Mouse (Mus musculus): ENCODE measurements around the gene Cyb5d1. TPM values are rescaled to one million over a fixed set of nuclear protein-coding genes. Genes with fewer than 3 reads are reported as not detected.
"Not testable (repeated sequence)": the region's sequence is repeated elsewhere in the genome, so short reads cannot be mapped to it uniquely, and the experiment has no call there.

Cyb5d1 gene
- 43.7 and 44.4 TPM in 2 replicates for polyA plus RNA-seq (2014; fragmentation: Nextera tagmentation; extraction: Ambion mirVana)

DNA sequence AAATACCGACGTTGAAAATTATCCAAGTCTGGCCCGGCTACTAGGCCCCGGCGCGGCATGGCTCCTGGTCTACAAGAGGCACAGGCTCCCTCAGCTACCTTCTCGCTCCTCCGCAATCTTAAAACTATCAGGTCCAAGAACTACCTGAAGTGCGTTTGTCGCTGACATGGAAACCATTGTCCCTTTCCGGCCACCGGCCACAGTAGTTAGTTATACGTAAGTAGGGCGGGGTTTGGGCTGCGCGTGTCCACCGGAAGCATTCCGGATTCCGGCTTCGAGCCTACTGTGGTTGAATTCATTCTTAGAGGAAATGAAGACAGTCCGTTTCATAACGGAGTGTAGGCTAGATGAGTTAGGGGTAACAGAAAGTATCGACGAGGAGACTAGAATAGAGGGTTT is at the start of gene Cyb5d1, which contains the start of gene Naa38:
TSS of gene Cyb5d1 (minus strand) at position 397 of the 399 bp plus-strand sequence.
TSS of gene Naa38 (plus strand) at position 253 of the 399 bp plus-strand sequence.
- H3K27ac ChIP-seq (ENCODE audit: low read depth, low read length), result peak within 1 kb of the TSS; percentile 91
- WGBS, result under 1% methylated on average over 23 of the region's 24 CpGs

DNA sequence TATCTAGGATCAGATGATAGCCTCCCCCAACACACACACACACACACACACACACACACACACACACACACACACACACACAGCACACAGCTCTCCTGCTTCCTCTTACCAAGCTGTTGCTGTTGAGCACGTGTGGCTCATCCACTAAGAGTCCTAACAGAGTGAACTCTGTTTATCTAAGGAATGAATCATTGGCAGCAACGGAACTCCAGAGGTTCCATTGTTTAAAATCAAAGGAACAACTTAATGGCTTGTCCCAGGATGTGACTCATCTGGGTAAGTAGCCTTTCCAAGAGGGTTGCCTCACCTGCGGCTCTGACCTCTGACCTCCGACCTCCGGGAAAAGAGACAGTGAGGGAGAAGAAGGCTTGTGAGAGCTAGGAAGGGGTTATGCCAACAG is 47.9 kb upstream of the Cyb5d1 start:
- WGBS, result 52% methylated on average over 5 of the region's 5 CpGs
- ATAC-seq (replicated peaks; ENCODE audit: low FRiP score) (no peak), DNase-seq (ENCODE audit: low spot score) (no peak)
- Histone ChIP-seq H3K9ac (ENCODE audit: low read length) (no peak overlapping the region), H3K4me3 (ENCODE audit: low read depth, low read length) (no peak overlapping the region), H3K27ac (ENCODE audit: low read depth, low read length) (no peak overlapping the region), H3K36me3 (ENCODE audit: control insufficient read depth, insufficient read depth, low read length) (no peaks in the 10 kb centered on the region), H3K4me1 (replicated peaks; ENCODE audit: control insufficient read depth, insufficient read depth, low read length) (no peaks in the 10 kb centered on the region), H3K27me3 (ENCODE audit: control insufficient read depth, insufficient read depth, low read length) (no peaks in the 10 kb centered on the region), H3K9me3 (ENCODE audit: control insufficient read depth, low read length) (no peaks in the 10 kb centered on the region), H3K4me2 (ENCODE audit: low read depth, low read length, severe bottlenecking) (no peak overlapping the region)

More for the DNA sequence above, at the start of gene Cyb5d1, which contains the start of gene Naa38:
- ATAC-seq (replicated peaks; ENCODE audit: low FRiP score) (peak; percentile 70), DNase-seq (ENCODE audit: low spot score) (peak; percentile 89)
- H3K9me3 ChIP-seq (ENCODE audit: control insufficient read depth, low read length); H3K36me3 ChIP-seq (ENCODE audit: control insufficient read depth, insufficient read depth, low read length); H3K27me3 ChIP-seq (ENCODE audit: control insufficient read depth, insufficient read depth, low read length): not testable (repeated sequence)
- peaks cover 31% of the 10 kb centered on the region for H3K4me1 ChIP-seq (replicated peaks; ENCODE audit: control insufficient read depth, insufficient read depth, low read length)
- peak within 1 kb of the TSS; percentile 77 for H3K4me2 ChIP-seq (ENCODE audit: low read depth, low read length, severe bottlenecking)
- peak within 1 kb of the TSS; percentile 67 for H3K4me3 ChIP-seq (ENCODE audit: low read depth, low read length)
- peak within 1 kb of the TSS; percentile 92 for H3K9ac ChIP-seq (ENCODE audit: low read length)

GRCm38 (mm10) chr11:69437291-69437690 is 41.9 kb upstream of the Cyb5d1 start:
- no peak for ATAC-seq (replicated peaks; ENCODE audit: low FRiP score)
- Histone ChIP-seq H3K4me3 (ENCODE audit: low read depth, low read length) (no peak overlapping the region), H3K4me2 (ENCODE audit: low read depth, low read length, severe bottlenecking) (no peak overlapping the region), H3K27ac (ENCODE audit: low read depth, low read length) (no peak overlapping the region), H3K27me3 (ENCODE audit: control insufficient read depth, insufficient read depth, low read length) (no peaks in the 10 kb centered on the region), H3K36me3 (ENCODE audit: control insufficient read depth, insufficient read depth, low read length) (no peaks in the 10 kb centered on the region), H3K9ac (ENCODE audit: low read length) (no peak overlapping the region), H3K9me3 (ENCODE audit: control insufficient read depth, low read length) (no peaks in the 10 kb centered on the region), H3K4me1 (replicated peaks; ENCODE audit: control insufficient read depth, insufficient read depth, low read length) (no peaks in the 10 kb centered on the region)
- no peak for DNase-seq (ENCODE audit: low spot score)
- 64% methylated on average over 3 of the region's 3 CpGs for WGBS

DNA sequence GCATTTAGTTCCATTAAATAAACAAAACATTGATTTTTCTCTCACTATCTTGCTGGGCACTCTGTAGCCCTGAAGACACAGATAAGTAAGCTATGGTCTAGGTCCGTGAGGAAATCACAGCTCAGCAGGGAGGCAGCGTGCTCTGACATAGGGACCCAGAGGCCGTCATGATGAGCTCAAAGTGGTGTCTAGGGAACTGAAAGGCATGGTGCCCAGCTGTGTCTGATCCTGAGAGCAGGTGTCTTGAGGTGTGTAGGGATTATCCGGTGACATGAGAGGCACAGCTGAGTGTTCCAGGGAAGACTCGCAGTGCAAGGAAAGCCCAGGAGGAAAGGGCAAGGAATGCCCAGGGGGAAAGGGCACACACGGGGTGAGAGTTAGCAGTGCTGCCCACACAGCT is 37.8 kb upstream of the Cyb5d1 start:
- 72% methylated on average over 6 of the region's 6 CpGs for WGBS
- Histone ChIP-seq H3K27ac (ENCODE audit: low read depth, low read length) (no peak overlapping the region), H3K9me3 (ENCODE audit: control insufficient read depth, low read length) (no peaks in the 10 kb centered on the region), H3K4me2 (ENCODE audit: low read depth, low read length, severe bottlenecking) (no peak overlapping the region), H3K36me3 (ENCODE audit: control insufficient read depth, insufficient read depth, low read length) (no peaks in the 10 kb centered on the region), H3K4me3 (ENCODE audit: low read depth, low read length) (no peak overlapping the region), H3K4me1 (replicated peaks; ENCODE audit: control insufficient read depth, insufficient read depth, low read length) (no peaks in the 10 kb centered on the region), H3K9ac (ENCODE audit: low read length) (no peak overlapping the region), H3K27me3 (ENCODE audit: control insufficient read depth, insufficient read depth, low read length) (no peaks in the 10 kb centered on the region)
- ATAC-seq (replicated peaks; ENCODE audit: low FRiP score) (no peak), DNase-seq (ENCODE audit: low spot score) (no peak)

- Histone ChIP-seq H3K27me3 (ENCODE audit: control insufficient read depth, insufficient read depth, low read length) (no peaks in the 10 kb centered on the region), H3K9me3 (ENCODE audit: control insufficient read depth, low read length) (no peaks in the 10 kb centered on the region), H3K36me3 (ENCODE audit: control insufficient read depth, insufficient read depth, low read length) (no peaks in the 10 kb centered on the region), H3K27ac (ENCODE audit: low read depth, low read length) (no peak overlapping the region), H3K9ac (ENCODE audit: low read length) (no peak overlapping the region), H3K4me3 (ENCODE audit: low read depth, low read length) (no peak overlapping the region), H3K4me2 (ENCODE audit: low read depth, low read length, severe bottlenecking) (no peak overlapping the region), H3K4me1 (replicated peaks; ENCODE audit: control insufficient read depth, insufficient read depth, low read length) (no peaks in the 10 kb centered on the region)
- 74% methylated on average over 11 of the region's 11 CpGs for WGBS
- DNase-seq (ENCODE audit: low spot score) (no peak), ATAC-seq (replicated peaks; ENCODE audit: low FRiP score) (no peak)
These were observed 37.2 kb upstream of the Cyb5d1 start for GRCm38 (mm10) chr11:69432640-69432982.

DNA sequence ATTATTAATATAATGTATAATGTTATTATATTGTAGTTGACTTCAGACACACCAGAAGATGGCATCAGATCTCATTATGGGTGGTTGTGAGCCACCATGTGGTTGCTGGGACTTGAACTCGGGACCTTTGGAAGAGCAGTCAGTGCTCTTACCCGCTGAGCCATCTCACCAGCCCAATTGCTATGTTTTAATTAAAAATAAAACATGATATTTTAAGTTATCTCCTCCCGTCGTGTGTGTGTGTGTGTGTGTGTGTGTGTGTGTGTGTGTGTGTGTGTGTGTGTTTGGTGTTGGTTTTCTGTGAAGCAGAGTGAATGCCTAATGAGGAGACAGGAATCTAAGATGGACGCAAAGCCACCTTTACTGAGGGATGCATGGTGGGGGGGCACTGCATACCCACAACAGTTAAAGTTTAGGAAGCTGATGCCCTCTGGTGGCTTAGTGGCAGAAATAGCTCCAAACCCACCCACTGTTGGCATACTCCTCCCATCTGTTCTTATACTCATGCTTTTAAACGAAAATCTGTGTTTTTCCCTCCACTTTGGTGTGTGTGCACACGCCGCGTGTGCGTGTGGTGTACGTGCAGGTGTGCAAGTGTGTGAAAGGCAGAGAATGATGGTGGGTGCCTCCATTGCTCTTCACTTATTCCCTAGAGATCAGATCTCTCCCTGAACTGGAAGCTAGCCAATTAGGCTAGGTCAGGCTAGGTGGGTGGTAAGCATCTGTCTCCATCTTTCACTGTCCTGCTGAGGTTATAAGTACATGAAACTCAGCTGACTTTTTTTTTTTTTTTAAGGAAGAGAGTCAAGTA is 36.6 kb upstream of the Cyb5d1 start:
- Histone ChIP-seq H3K27ac (ENCODE audit: low read depth, low read length) (no peak overlapping the region), H3K9me3 (ENCODE audit: control insufficient read depth, low read length) (no peaks in the 10 kb centered on the region), H3K9ac (ENCODE audit: low read length) (no peak overlapping the region), H3K4me2 (ENCODE audit: low read depth, low read length, severe bottlenecking) (no peak overlapping the region), H3K36me3 (ENCODE audit: control insufficient read depth, insufficient read depth, low read length) (no peaks in the 10 kb centered on the region), H3K27me3 (ENCODE audit: control insufficient read depth, insufficient read depth, low read length) (no peaks in the 10 kb centered on the region), H3K4me3 (ENCODE audit: low read depth, low read length) (no peak overlapping the region), H3K4me1 (replicated peaks; ENCODE audit: control insufficient read depth, insufficient read depth, low read length) (no peaks in the 10 kb centered on the region)
- 41% methylated on average over 11 of the region's 11 CpGs for WGBS
- ATAC-seq (replicated peaks; ENCODE audit: low FRiP score) (peak; percentile 65), DNase-seq (ENCODE audit: low spot score) (peak; percentile 80)

DNA sequence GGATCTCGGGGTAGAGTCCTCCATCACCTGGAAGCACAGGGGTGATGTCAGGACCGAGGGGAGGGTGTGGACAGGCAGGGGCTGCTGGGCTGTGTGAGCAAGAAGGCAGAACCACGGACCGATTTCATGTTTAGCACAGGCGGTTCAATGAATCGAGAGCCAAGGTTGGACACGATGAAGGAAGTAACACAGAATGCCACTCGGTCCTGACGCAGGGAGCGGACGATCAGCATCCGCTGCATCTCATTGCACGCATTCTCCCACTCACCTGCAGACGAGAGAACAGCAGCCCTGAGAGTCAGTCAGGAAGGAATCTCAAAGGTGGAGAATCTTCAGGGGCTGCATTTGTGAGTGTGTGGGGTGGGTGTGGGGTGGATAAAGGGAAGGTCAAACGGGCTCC is 35.2 kb upstream of the Cyb5d1 start:
- no peak overlapping the region for H3K4me2 ChIP-seq (ENCODE audit: low read depth, low read length, severe bottlenecking)
- 90% methylated on average over 15 of the region's 15 CpGs for WGBS
- no peak overlapping the region for H3K4me3 ChIP-seq (ENCODE audit: low read depth, low read length)
- no peak overlapping the region for H3K27ac ChIP-seq (ENCODE audit: low read depth, low read length)
- DNase-seq (ENCODE audit: low spot score), result no peak
- no peaks in the 10 kb centered on the region for H3K4me1 ChIP-seq (replicated peaks; ENCODE audit: control insufficient read depth, insufficient read depth, low read length)
- H3K36me3 ChIP-seq (ENCODE audit: control insufficient read depth, insufficient read depth, low read length), result no peaks in the 10 kb centered on the region
- no peaks in the 10 kb centered on the region for H3K9me3 ChIP-seq (ENCODE audit: control insufficient read depth, low read length)
- no peaks in the 10 kb centered on the region for H3K27me3 ChIP-seq (ENCODE audit: control insufficient read depth, insufficient read depth, low read length)
- no peak for ATAC-seq (replicated peaks; ENCODE audit: low FRiP score)
- no peak overlapping the region for H3K9ac ChIP-seq (ENCODE audit: low read length)

DNA sequence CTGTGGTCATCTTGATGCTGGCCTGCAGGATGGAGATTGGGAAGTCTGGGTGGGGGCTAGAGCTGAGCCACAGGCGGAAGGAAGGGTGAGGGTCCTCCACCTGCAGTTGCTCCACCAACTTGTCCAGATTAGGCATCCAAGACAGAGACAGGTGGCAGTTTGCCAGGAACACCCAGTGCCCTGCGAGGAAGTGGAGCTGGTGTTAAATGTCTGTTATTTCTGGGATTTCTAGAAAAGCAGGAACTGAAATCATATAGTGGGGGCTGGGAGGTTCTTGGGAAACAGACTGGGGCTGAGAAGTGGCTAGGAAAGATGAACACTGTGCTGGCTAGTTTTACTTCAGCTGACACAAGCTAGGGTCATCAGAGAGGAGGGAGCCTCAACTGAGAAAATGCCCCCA is 33.9 kb upstream of the Cyb5d1 start:
- no peaks in the 10 kb centered on the region for H3K9me3 ChIP-seq (ENCODE audit: control insufficient read depth, low read length)
- no peak overlapping the region for H3K9ac ChIP-seq (ENCODE audit: low read length)
- ATAC-seq (replicated peaks; ENCODE audit: low FRiP score) (no peak), DNase-seq (ENCODE audit: low spot score) (no peak)
- WGBS, result 65% methylated on average over 2 of the region's 2 CpGs
- H3K36me3 ChIP-seq (ENCODE audit: control insufficient read depth, insufficient read depth, low read length), result no peaks in the 10 kb centered on the region
- no peak overlapping the region for H3K4me3 ChIP-seq (ENCODE audit: low read depth, low read length)
- H3K4me2 ChIP-seq (ENCODE audit: low read depth, low read length, severe bottlenecking), result no peak overlapping the region
- H3K4me1 ChIP-seq (replicated peaks; ENCODE audit: control insufficient read depth, insufficient read depth, low read length), result no peaks in the 10 kb centered on the region
- no peaks in the 10 kb centered on the region for H3K27me3 ChIP-seq (ENCODE audit: control insufficient read depth, insufficient read depth, low read length)
- H3K27ac ChIP-seq (ENCODE audit: low read depth, low read length), result no peak overlapping the region

DNA sequence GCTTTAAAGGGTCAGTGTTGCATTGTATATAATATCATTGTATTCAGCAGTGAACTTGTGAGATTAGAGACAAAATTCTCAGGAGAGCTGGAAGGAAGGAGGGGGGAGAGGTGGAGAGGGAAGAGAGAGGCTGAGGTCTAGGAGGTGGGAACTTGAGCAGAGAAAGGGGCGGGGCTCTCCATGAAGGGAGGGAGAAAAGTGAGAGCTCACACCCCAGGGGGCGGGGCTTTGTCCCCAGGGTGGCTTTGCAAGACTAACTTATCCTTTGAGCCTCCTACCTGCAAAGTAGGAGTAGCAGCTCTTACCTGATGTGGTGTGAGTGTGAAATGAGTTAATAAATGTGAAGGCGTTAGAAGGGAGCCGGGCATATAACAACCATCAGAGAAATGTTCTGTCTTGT is 33.3 kb upstream of the Cyb5d1 start:
- H3K4me1 ChIP-seq (replicated peaks; ENCODE audit: control insufficient read depth, insufficient read depth, low read length), result no peaks in the 10 kb centered on the region
- ATAC-seq (replicated peaks; ENCODE audit: low FRiP score) (no peak), DNase-seq (ENCODE audit: low spot score) (no peak)
- H3K27ac ChIP-seq (ENCODE audit: low read depth, low read length), result no peak overlapping the region
- no peaks in the 10 kb centered on the region for H3K9me3 ChIP-seq (ENCODE audit: control insufficient read depth, low read length)
- 30% methylated on average over 4 of the region's 4 CpGs for WGBS
- no peaks in the 10 kb centered on the region for H3K36me3 ChIP-seq (ENCODE audit: control insufficient read depth, insufficient read depth, low read length)
- no peaks in the 10 kb centered on the region for H3K27me3 ChIP-seq (ENCODE audit: control insufficient read depth, insufficient read depth, low read length)
- no peak overlapping the region for H3K4me3 ChIP-seq (ENCODE audit: low read depth, low read length)
- no peak overlapping the region for H3K4me2 ChIP-seq (ENCODE audit: low read depth, low read length, severe bottlenecking)
- no peak overlapping the region for H3K9ac ChIP-seq (ENCODE audit: low read length)
